Mouse (Mus musculus) fat pad, adult 2 months (tissue): ENCODE data around the gene Elp5.
"Not testable (repeated sequence)": the region's sequence is repeated elsewhere in the genome, so short reads cannot be mapped to it uniquely, and the experiment has no call there.

Source experiments
- DNase-seq: peaks from one replicate; pipeline ENCODE4 v3.0.0-alpha.2; 2011; ENCODE audit warnings: low read depth, low spot score; ENCODE audit errors: extremely low read depth

Gene Elp5

DNA sequence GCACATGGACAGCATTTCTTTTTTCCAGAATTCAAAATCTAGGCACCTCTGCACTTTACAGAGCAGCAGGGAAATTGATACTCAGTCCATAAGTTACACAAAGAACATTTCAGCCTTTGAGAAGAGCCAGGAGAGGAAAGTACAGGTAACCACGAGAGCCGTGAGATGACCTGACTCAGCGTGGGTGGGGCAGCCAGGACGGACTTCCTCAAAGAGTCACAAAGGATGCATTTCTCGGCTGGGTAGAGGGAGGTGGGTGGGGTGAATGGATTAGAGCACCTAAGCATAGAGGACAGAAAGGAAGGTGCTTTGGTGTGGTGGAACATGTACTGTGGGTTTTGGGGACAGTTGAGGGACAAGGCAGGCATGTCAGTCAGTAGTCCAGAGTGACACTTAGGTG is 20.5 kb downstream of the Elp5 start:
- no peak for DNase-seq

DNA sequence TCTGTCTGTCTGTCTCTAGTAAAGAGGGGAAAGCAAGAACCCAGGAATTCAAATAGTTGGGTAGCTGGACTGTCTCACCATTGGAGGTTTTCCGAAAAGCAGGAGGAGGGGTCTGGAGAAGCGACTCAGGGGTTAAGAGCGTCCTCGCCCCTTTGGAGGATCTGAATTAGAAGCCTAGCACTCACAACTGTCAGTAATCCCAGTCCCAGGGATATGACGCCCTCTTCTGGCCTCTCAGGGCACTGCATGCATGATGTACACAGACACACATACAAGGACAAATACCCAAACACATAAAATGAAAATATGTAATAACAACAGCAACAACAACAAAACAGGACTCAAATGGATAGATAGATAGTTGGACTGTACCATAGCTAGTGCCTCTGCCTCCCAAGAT is 21.7 kb downstream of the Elp5 start:
- no peak for DNase-seq

DNA sequence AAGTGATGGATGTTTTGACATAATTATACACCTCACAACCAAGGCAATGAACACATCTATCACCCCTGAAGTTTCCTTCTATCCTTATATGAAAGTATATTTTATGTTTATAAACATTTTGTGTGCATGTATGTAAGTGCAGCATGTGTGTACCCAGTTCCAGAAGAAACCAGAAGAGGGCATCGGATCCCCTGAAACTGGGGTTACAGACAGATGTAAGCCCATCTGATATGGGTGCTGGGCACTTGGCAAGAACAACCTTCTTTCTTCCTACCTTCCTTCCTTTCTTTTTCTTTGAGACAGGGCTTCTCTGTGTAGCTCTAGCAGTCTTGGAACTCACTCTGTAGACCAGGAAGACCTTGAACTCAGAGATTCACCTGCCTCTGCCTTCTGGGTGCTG is 26.1 kb downstream of the Elp5 start:
- no peak for DNase-seq

DNA sequence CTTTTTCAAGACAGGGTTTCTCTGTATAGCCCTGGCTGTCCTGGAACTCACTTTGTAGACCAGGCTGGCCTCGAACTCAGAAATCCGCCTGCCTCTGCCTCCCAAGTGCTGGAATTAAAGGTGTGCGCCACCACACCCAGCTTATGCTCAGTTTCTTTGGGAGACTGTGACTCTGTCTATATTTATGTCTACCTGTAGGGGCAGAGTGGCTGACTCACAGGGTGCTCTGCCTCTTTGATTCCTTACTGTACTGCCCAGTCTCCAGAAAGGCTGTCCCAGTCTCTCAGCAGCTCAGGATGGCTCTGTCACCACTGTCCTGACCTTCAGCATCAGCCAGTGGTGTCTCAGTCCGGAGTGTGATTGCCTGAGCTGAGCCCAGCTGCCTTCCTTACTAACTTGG is 26.7 kb downstream of the Elp5 start:
- not testable (repeated sequence) for DNase-seq

DNA sequence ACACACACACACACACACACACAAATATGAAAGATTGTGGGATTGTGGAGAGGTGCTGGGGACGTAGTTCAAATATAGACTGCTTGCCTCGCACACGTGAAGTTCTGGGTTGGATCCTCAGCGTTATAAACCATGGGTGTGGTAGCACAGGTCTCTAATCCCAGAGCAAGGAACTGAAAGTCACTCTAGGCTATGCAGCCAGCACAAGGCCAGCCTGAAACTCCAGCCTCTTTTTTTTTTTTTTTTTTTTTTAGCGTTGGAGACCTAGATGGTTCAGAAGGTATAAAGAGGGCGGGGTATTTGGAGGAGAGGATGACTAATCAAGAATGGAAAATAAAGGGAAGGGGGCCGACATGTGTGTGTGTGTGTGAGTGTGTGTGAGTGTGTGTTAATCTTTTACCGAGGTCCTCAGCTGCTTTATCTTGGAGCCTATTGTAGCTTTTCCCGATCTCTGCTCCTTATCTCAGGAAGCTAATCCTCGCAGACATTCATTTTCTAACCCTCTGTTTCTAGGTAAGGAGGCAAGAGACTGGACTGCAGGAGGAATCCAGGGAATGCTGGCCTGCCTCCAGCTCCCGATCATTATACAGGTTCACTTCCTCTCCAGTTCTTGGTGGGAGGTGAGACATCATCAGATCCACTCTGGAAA is 28.9 kb downstream of the Elp5 start:
- DNase-seq: no peak

DNA sequence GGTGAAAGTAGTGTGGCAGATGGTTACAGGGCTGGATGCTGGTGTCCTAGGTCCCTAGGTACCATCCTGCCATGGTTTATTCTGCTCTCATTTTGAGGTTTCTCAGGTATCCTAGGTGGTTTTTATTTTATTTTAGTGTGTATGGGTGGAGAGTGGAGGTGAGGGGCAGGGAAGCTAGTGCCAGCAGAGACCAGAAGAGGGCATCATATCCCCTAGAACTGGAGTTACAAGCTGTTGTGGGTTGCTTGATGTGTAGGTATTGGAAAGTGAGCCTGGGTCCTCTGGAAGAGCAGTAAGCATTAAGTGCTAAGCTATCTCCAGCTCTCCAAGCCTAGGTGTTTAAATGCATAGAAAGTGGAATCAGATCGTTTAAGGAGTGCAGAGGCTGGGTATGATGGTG is 30.0 kb downstream of the Elp5 start:
- DNase-seq: no peak

DNA sequence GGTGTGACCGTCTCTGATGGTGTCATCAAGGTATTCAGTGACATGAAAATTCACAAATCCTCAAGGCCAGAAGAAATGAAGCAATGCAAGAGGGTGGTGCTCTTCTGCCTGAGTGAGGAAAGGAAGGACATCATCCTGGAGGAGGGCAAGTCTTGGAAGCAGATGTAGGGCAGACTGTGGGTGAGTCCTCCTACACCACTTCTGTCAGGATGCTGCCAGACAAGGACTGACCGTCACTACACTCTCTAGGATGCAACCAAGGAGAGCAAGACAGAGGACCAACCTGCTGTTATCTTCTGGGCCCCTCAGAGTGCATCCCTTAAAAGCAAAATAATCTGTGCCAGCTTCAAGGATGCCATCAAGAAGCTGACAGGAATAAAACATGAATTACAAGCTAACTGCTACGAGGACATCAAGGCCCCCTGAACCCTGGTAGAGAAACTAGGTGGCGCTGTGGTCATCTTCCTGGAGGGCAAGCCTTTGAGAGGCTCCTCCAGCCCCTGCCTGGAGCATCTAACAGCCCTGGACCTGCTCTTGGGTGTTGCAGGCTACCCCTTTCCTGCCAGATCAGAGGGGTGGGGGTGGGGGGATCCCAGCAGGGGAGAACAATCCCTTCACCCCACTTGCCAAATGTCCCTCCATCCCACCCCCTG is 31.4 kb downstream of the Elp5 start:
- no peak for DNase-seq

DNA sequence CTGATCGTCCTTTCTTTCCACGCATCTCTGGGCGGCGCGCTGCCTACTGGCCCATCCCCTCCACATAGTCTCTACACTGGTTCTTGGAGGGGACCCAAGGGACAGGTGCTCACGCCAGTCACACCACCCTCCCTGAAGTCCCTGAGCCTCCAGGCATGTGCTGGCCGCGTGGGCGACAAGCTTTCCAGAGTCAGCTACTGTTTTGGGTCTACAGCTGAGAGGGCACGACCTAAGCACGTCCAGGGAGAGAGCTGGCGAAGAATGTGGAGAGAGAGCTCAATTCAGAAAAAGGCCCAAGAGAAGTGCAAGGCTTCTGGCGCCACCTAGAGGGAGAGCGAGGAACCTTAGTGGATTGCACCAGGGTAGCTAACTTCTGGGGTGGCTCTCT is 33.6 kb downstream of the Elp5 start:
- no peak for DNase-seq

DNA sequence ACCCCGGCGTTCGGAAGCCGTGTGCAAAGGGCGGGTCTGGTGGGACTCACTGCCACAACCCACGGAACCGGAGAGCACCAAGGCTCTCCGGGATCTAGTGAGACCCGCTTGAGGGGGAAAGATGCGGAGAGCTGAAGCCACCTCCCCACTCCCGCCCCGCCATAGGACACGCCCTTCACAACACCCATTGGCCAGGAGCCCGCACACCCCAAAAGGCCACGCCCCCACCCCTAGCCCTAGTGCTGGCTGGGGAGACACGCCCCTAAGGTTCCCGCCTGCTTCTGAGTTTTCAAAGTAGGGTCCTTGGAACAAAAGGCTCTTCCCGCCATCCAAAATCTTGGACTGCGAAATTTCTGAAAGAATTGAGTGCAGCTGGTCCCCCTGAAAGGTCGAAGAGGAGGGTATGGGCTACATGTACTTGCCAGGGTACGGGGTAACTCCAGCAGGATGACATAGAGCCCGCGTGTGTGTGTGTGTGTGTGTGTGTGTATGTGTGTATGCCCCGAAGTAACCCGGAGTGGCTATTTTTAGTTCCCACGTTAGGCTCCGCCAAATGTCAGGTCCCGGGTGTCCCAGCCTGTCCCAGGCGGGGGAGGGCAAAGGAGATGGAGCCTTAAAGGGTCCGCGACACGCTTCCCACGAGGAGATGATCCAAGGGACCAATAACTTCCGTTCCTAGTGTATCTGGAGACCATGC is 34.1 kb downstream of the Elp5 start, which contains the start of gene Slc2a4:
TSS of gene Slc2a4 (minus strand) at position 123 of the 697 bp plus-strand sequence.
- DNase-seq: no peak

DNA sequence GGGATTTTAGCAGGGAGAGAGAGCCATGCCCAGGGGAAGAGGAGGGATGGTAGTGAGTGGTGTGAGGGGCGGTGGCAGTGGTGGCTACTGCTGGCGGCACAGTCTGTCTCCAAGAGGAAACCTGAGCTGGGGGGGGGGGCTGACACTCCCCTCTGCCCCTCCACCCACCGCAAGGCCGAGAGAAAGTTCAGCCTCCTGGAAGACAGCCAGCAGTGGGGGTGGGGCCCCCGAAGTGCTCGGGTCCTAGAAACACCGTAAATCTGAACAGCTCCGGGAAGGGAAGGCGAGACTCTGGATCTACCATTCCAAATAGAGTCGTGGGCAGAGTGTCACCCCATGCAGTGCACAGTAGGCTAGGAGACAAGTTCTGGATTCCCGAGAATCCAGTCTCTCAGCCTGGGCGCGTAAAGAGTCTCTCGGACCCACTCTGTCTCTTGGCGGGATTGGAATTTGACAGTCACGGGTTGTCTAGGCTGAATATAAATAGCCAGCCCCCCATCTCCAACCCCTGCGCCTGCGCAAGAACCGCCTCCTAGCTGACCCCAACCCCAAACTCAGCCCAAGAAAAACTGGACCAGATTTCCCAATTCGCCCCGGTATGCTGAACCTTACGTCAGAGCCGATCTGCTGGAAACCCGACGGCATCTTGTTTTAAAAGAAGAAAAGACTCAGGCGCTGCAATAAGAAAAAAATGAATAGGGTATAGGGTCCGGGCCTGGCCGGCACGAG is 34.8 kb downstream of the Elp5 start:
- DNase-seq: no peak

DNA sequence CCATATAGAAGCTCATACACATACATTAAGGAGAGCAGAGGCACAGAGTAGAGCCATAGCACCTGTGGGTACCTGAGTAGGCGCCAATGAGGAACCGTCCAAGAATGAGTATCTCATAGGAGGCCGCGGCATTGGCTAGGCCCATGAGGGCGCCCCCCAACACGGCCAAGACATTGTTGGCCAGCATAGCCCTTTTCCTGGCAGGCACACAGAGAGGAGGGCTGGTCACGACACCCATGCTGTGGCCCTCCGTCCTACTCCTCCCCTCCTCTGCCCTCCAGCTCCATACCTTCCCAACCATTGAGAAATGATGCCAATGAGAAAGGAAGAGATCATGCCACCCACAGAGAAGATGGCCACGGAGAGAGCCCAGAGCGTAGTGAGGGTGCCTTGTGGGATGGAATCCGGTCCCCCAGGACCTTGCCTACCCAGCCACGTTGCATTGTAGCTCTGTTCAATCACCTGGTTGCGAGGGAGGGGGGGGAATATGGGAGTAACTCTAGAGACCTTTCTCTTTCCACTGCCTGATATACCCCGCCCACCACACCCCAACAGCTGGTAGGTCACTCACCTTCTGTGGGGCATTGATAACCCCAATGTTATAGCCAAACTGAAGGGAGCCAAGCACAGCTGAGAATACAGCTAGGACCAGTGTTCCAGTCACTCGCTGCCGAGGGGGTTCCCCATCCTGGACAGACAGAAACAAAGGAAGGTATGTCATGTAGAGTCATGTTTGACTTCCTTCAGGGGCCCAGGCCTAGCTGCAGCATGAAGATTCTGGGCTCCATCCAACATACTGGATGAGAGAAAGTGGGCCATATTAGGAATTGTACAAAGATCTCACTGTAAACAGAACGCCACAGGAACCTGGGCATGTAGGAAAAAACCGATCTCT is 36.1 kb downstream of the Elp5 start:
- no peak for DNase-seq

DNA sequence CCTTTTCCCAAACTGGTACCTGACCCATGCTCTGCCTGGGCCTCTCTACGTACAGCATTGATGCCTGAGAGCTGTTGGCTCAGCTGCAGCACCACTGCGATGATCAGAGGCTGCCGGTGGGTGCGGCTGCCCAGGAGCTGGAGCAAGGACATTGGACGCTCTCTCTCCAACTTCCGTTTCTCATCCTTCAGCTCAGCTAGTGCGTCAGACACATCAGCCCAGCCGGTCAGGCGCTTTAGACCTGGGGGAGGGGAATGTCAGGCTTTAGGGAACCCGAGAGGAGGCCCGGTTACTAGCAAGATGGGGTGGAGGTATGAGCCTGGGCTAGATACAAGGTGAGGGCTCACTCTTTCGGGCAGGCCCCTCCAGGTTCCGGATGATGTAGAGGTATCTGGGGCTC is 37.1 kb downstream of the Elp5 start:
- DNase-seq: no peak

DNA sequence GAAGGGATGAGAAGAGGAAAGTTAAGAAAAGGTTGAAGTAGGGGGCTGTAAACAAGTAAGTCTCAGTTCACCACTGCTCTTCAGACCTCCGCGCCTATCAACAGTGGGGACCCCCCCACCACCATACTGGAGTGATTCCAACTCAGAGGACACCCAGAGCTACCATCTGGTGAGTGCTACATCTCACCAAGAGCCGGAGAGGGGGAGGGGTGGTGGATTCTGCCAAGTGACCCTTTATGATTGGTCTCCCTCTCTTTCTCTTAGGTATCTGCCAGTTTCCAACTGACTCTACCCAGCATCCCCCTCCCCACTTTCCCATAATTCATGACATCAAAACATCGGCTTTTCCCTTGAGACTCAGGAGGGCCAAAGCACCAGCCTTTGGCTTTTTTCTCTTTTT is 41.4 kb downstream of the Elp5 start:
- no peak for DNase-seq

DNA sequence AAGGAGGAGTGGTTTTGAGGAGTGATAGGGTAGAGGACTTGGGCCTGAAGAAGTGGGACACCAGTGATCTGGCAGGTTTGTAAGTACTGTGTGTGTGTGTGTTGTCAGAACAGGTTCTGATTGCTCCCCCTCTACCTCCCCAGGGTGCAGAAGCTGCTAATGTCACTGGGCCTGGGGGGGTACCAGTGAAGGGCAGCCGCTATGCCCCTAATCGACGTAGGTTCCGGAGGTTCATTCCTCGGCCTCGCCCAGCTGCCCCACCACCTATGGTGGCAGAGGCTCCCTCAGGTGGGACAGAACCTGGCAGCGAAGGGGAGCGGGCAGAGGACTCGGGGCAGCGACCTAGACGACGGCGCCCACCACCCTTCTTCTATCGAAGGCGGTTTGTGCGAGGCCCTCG is 42.6 kb downstream of the Elp5 start:
- no peak for DNase-seq

DNA sequence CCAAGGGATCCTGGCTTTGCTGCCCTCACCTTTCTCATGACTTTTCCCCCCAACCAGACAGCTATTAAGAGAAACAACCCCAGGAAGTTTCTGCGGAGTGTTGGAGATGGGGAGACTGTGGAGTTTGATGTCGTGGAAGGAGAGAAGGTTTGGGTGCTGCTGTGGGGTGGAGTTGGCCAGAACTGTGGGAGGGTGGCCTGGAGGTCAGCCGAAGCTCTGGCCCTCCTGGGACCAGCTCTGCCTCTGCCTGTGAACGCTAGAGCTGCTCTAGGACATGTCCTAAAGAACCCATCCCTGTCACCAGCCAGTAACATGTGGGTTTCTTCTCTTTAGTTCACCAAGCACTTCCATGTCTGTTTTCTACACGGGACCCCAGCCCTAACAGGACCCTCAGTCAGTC is 43.1 kb downstream of the Elp5 start:
- no peak for DNase-seq

DNA sequence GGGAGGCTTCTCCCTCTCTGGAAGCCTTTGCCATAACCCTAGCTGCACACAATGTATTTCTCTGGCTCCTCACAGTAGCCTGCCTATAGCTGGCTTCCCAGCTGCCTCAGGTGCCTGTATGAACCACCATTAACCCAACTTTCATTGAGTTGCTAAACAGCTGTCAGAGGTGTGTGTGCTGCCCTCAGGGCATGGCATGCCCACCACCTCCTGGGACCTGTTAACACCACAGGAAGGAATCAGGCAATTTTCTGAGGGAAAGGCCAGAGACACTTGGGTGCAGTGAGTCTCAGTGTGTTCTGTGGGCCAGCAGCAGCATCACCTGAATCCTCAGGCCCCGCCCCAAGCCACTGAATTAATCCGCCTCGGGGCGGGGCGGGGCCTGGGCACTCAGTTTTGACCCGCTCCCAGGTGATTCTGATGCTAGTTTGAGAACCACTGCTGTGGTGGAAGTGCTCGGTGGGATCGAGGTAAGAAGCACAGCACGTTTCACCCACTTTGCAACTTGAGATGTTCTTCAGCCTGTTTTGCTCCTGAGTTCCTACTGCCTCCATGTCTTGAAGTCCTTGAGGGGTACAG is 43.8 kb downstream of the Elp5 start:
- DNase-seq: no peak

DNA sequence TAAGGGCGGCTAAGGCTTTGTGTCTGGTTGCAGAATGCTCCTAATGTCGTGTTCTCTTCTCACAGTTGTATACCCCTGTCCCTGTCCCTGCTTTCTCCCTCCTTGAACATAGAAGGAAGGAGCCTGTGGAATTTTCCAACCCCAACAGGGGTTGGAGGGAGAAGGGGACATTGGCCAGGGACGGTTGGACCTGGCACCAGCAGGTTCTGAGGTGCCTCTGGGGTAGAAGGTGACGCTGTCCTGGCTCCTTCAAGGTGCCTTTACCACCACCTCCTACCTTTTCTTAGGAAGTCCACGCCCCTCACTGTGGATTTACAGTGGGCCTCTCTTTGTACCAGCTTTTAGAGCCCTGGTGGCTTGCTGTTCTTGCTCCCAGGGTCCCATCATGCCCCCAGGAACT is 44.5 kb downstream of the Elp5 start:
- no peak for DNase-seq

DNA sequence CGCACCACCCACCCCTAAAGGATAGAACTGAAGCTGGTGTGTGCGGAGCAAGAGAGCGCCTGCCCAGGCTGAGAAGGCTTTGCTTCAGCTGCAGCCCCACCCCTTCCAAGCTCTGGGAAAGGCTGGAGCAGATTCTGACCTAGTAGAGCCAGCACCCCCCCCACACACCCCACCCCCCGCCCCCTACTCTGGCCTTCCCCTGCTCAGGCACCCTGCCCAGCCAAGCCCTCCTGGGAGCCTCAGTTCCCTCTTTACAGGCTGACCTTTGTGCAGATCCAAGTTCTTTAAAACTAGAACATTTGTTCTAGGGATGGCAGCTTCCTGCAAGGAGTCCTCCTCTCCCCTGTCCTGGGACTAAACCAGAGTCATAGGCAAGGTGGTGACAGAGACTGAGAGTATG is 44.9 kb downstream of the Elp5 start:
- DNase-seq: no peak

DNA sequence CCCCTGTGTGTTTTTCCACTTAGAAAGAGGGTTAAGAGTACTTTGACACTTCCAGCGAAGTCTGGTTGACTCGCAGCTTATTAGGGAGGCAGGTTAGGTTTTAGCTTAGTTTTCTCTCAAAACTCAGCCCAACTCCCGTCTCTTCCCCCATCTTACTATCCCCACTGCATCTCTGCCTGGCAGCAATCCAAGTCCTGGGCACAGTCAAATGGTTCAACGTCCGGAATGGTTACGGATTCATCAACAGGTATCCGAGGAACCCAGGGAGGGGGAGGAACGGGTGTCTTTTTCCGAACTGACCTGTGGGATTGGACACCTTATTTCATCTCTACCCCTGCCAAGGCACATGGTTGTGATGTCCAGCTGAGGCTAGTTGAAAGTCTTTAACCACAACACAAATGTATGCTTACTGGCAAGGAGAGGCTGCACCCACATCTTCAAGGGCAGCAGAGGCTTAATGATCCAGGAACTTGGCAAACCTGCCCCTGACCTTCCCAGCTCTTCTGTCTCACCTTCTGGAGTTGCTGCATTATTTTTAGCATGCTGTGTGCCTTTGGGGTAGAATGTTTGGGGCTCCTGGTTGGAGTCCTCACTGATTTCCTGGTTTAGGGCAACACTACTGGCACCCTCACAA is 45.5 kb downstream of the Elp5 start:
- no peak for DNase-seq

DNA sequence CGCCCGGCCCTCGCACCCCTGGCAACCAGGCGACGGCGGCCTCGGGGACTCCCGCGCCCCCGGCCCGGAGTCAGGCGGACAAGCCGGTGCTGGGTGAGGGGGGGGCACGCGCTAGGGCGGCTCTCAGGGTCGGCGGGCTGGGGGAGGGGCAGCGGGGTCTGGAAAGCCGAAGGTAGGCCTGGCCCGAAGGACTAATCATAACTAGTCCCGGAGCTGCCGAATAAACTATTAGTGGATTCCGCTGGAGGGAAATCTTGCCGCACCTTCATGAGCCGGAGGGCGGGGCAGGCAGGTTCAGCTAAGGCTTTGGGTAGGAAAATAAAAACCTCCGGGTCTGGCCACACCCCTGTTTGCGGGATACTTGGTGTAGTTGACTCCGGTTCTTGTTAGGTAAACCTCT is 46.2 kb downstream of the Elp5 start:
- no peak for DNase-seq
